In genomic region chr6:100046186-100046990, GRCm38 (mm10) we compare ENCODE assay signal across 12 mouse cellular contexts.
DNase-seq lines count a peak whose midpoint lies in the region; ATAC-seq and TF ChIP-seq lines count a peak whose summit lies in the region.
"Had no signal": no experiment of that assay in that cellular context is flagged by ENCODE, and none has a peak within 500 bp of the region (broad histone marks: within the 10 kb centered on the region; RNA-seq: fewer than 3 reads in every experiment).

No protein-coding gene starts in this region.

- no peaks in the 10 kb centered on the region for H3K9me3 ChIP-seq in lung, embryonic 15.5 days
- H3K9me3 ChIP-seq in lung, postnatal 0 days (ENCODE audit: low read length): no peaks in the 10 kb centered on the region
- no peaks in the 10 kb centered on the region for H3K9me3 ChIP-seq in forebrain, embryonic 14.5 days (replicated peaks; ENCODE audit: control insufficient read depth, low read length)

- H3K4me3 ChIP-seq in lung, embryonic 15.5 days: no peak overlapping the region
- H3K4me3 ChIP-seq in lung, postnatal 0 days (ENCODE audit: low read depth, low read length): no peak overlapping the region
- H3K4me3 ChIP-seq in forebrain, embryonic 14.5 days (ENCODE audit: low read depth, low read length): no peak overlapping the region
- H3K4me3 ChIP-seq: gastrocnemius, adult 2 months had no signal

- TF ChIP-seq EP300 in lung, postnatal 0 days (IDR thresholded peaks at IDR 0.05): no peak

- peaks cover 16% of the 10 kb centered on the region for H3K4me1 ChIP-seq in lung, embryonic 15.5 days
- H3K4me1 ChIP-seq in lung, postnatal 0 days (ENCODE audit: insufficient read depth, low read depth, low read length): peaks cover 3% of the 10 kb centered on the region; the same call in 1 of the 2 replicates
- H3K4me1 ChIP-seq in forebrain, embryonic 14.5 days (ENCODE audit: control insufficient read depth, insufficient read depth, low read length): peaks cover 5% of the 10 kb centered on the region; the same call in 1 of the 2 replicates

- WGBS in lung, embryonic 15.5 days: 23% methylated on average over 12 of the region's 12 CpGs
- WGBS in lung, postnatal 0 days: 30% methylated on average over 12 of the region's 12 CpGs
- 13% methylated on average over 12 of the region's 12 CpGs for WGBS in forebrain, embryonic 14.5 days

- no peak for ATAC-seq in lung, embryonic 15.5 days (ENCODE audit: borderline replicate concordance, extremely low read depth, low FRiP score, low TSS enrichment)
- no peak for ATAC-seq in lung, postnatal 0 days
- peak; percentile 73; the same call in 1 of the 2 replicates for ATAC-seq in forebrain, embryonic 14.5 days
- peak; percentile 31 for ATAC-seq in megakaryocyte progenitor cell, adult 5-6 weeks (replicated peaks; ENCODE audit: poor library complexity)

- intact Hi-C loops in gastrocnemius, postnatal 14 days (cut with DNase I; ENCODE audit: low total_unique reads): no loop called here

- TF ChIP-seq CTCF in lung, postnatal 0 days (IDR thresholded peaks at IDR 0.05): no peak

- peak overlapping the region; percentile 11; the same call in 1 of the 2 replicates for H3K27ac ChIP-seq in lung, embryonic 15.5 days
- H3K27ac ChIP-seq in lung, postnatal 0 days (ENCODE audit: low read length): no peak overlapping the region
- H3K27ac ChIP-seq in forebrain, embryonic 14.5 days (ENCODE audit: low read depth, low read length): no peak overlapping the region
- H3K27ac ChIP-seq: gastrocnemius, adult 2 months; macrophage had no signal

- H3K9ac ChIP-seq in lung, embryonic 15.5 days: no peak overlapping the region
- no peak overlapping the region for H3K9ac ChIP-seq in lung, postnatal 0 days (replicated peaks; ENCODE audit: low read depth)
- H3K9ac ChIP-seq in forebrain, embryonic 14.5 days (ENCODE audit: low read length): peak overlapping the region; percentile 26; the same call in 1 of the 2 replicates

- DNase-seq in lung, postnatal 0 days (ENCODE audit: low spot score): no peak
- peak; percentile 76 for DNase-seq in forebrain, embryonic 14.5 days (ENCODE audit: low spot score)
- peak; percentile 80 for DNase-seq in retina, embryonic 14.5 days (ENCODE audit: low spot score)
- no peak for DNase-seq in gastrocnemius, postnatal 14 days
- DNase-seq in cerebellum, adult 11 months: no peak
- DNase-seq in right cerebral cortex, postnatal 4 days: no peak
- DNase-seq: cerebellum, adult 2 months; gastrocnemius, adult 2 months; right cerebral cortex, adult 18-20 months had no signal

- H3K4me2 ChIP-seq in lung, embryonic 15.5 days: no peak overlapping the region
- no peak overlapping the region for H3K4me2 ChIP-seq in lung, postnatal 0 days (replicated peaks; ENCODE audit: low read depth, low read length)
- H3K4me2 ChIP-seq in forebrain, embryonic 14.5 days (ENCODE audit: low read length): 0 out of 2 replicates have a peak overlapping the region, but pooled peaks have one; percentile 7

- H3K36me3 ChIP-seq in lung, embryonic 15.5 days: no peaks in the 10 kb centered on the region
- H3K36me3 ChIP-seq in lung, postnatal 0 days (ENCODE audit: insufficient read depth, low read length): no peaks in the 10 kb centered on the region
- H3K36me3 ChIP-seq in forebrain, embryonic 14.5 days (ENCODE audit: control insufficient read depth, insufficient read depth, low read length): no peaks in the 10 kb centered on the region

- H3K27me3 ChIP-seq in lung, embryonic 15.5 days: no peaks in the 10 kb centered on the region
- no peaks in the 10 kb centered on the region for H3K27me3 ChIP-seq in lung, postnatal 0 days (replicated peaks; ENCODE audit: insufficient read depth, low read length)
- no peaks in the 10 kb centered on the region for H3K27me3 ChIP-seq in forebrain, embryonic 14.5 days (replicated peaks; ENCODE audit: control insufficient read depth, insufficient read depth, low read length)

Comparison
In these comparisons a context has a peak if more than half of its experiments do, and no peak if none do; other contexts are left out.
1. ATAC-seq: peak in forebrain, embryonic 14.5 days (single experiment) and megakaryocyte progenitor cell, adult 5-6 weeks (single experiment); none in lung, embryonic 15.5 days (single experiment) and lung, postnatal 0 days (single experiment).
2. DNase-seq: peak in forebrain, embryonic 14.5 days (single experiment) and retina, embryonic 14.5 days (single experiment); none in lung, postnatal 0 days (single experiment), gastrocnemius, postnatal 14 days (single experiment), cerebellum, adult 11 months (single experiment) and right cerebral cortex, postnatal 4 days (single experiment).